Mouse (Mus musculus) limb, embryonic 11.5 days (tissue): ENCODE measurements around the gene Slc12a3. TPM values are rescaled to one million over a fixed set of nuclear protein-coding genes. Genes with fewer than 3 reads are reported as not detected.
"Not testable (repeated sequence)": the region's sequence is repeated elsewhere in the genome, so short reads cannot be mapped to it uniquely, and the experiment has no call there.

Experiments
- ATAC-seq: fragments of 200-750 bp; cut with Nextera tagmentation; 2 replicates; pipeline ENCODE4 v1.8.0; 2017; ENCODE audit warnings: low read depth; ENCODE audit not compliant: insufficient number of reproducible peaks, low FRiP score, low TSS enrichment
- DNase-seq: peaks from one replicate; pipeline ENCODE4 v3.0.0-alpha.2; 2015; ENCODE audit warnings: low spot score
- H3K27ac ChIP-seq: fragments of 300-500 bp; sonication (generic); replicated peaks from 2 replicates; pipeline ENCODE4 v1.5.1; 2014; ENCODE audit warnings: low read depth, mild to moderate bottlenecking, low read length
- H3K27me3 ChIP-seq: fragments of 300-500 bp; sonication (generic); 2 replicates; pipeline ENCODE4 v1.6.1; 2014; ENCODE audit warnings: mild to moderate bottlenecking, low read length, mixed read lengths; ENCODE audit not compliant: control insufficient read depth, insufficient read depth
- H3K36me3 ChIP-seq: fragments of 300-500 bp; sonication (generic); 2 replicates; pipeline ENCODE4 v1.6.1; 2014; ENCODE audit warnings: mild to moderate bottlenecking, low read length, moderate library complexity, mixed read lengths; ENCODE audit not compliant: control insufficient read depth, insufficient read depth
- H3K4me1 ChIP-seq: fragments of 300-500 bp; sonication (generic); 2 replicates; pipeline ENCODE4 v1.6.1; 2014; ENCODE audit warnings: low read length, mixed read lengths; ENCODE audit not compliant: control insufficient read depth, insufficient read depth
- H3K4me2 ChIP-seq: fragments of 300-500 bp; sonication (generic); 2 replicates; pipeline ENCODE4 v1.6.1; 2014; ENCODE audit warnings: low read depth, mild to moderate bottlenecking, moderate library complexity; ENCODE audit not compliant: severe bottlenecking
- H3K4me3 ChIP-seq: fragments of 300-500 bp; sonication (generic); 2 replicates; pipeline ENCODE4 v1.5.1; 2014; ENCODE audit warnings: low read depth, low read length
- H3K9ac ChIP-seq: fragments of 300-500 bp; sonication (generic); 2 replicates; pipeline ENCODE4 v1.6.1; 2014; ENCODE audit warnings: mild to moderate bottlenecking, low read length
- H3K9me3 ChIP-seq: fragments of 300-500 bp; sonication (generic); 2 replicates; pipeline ENCODE4 v1.6.1; 2016; ENCODE audit warnings: low read length; ENCODE audit not compliant: control insufficient read depth
- WGBS: fragments of 180-500 bp; shearing (Covaris S2); extraction: QIAGEN DNeasy Blood & Tissue Kit; methylation state at CpG from one replicate; pipeline ENCODE4 v1.1.7; 2014; 5-methylcytosine and 5-hydroxymethylcytosine counted together
- polyA plus RNA-seq: library from polyadenylated mRNA; unstranded; fragments of >200 nt; fragmentation: Nextera tagmentation; extraction: Ambion mirVana; gene quantifications from 2 replicates; pipeline ENCODE4 v1.2.1, GENCODE M21; 2014

The Slc12a3 gene
- polyA plus RNA-seq, 1 experiment from 2014 or later: not detected

DNA sequence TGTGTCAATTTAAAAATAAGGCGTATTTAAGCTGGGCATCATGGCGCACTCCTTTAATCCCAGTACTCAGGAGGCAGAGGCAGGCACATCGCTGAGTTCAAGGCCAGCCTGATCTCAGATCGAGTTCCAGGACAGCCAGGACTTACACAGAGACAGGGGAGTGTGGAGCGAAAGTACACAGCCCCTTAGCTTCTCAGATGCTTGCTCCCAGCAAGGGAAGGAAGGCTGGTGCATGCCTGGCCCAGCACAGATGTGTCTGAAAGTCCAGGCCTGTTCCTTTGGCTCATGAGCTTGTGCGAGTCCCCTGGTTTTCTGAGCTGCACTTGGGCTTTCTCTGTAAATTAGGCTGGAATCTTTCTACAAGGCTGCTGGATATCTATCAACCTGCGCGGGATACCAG is 61.9 kb downstream of the Slc12a3 start:
- ATAC-seq (no peak), DNase-seq (no peak)
- Histone ChIP-seq H3K27me3 (no peaks in the 10 kb centered on the region), H3K4me2 (no peak overlapping the region), H3K36me3 (peaks cover 23% of the 10 kb centered on the region), H3K9ac (no peak overlapping the region), H3K27ac (no peak overlapping the region), H3K4me1 (no peaks in the 10 kb centered on the region), H3K4me3 (no peak overlapping the region), H3K9me3 (no peaks in the 10 kb centered on the region)
- WGBS: 94% methylated on average over 8 of the region's 8 CpGs

DNA sequence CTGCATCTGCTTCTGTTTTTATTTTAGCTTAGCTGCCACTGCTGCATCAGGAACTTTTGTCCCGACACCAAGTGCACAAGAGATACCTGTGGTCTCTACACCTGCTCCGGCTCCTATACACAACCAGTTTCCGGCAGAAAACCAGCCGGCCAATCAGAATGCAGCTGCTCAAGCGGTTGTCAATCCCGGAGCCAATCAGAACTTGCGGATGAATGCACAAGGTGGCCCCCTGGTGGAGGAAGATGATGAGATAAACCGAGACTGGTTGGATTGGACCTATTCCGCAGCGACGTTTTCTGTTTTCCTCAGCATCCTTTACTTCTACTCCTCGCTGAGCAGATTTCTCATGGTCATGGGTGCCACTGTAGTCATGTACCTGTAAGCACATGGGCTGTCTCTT is 63.1 kb downstream of the Slc12a3 start:
- no peaks in the 10 kb centered on the region for H3K9me3 ChIP-seq
- no peak overlapping the region for H3K9ac ChIP-seq
- ATAC-seq: no peak
- 83% methylated on average over 12 of the region's 12 CpGs for WGBS
- H3K4me3 ChIP-seq: no peak overlapping the region
- H3K27me3 ChIP-seq: no peaks in the 10 kb centered on the region
- peaks cover 23% of the 10 kb centered on the region for H3K36me3 ChIP-seq
- no peak overlapping the region for H3K27ac ChIP-seq
- no peak overlapping the region for H3K4me2 ChIP-seq
- DNase-seq: peak; percentile 48
- no peaks in the 10 kb centered on the region for H3K4me1 ChIP-seq

DNA sequence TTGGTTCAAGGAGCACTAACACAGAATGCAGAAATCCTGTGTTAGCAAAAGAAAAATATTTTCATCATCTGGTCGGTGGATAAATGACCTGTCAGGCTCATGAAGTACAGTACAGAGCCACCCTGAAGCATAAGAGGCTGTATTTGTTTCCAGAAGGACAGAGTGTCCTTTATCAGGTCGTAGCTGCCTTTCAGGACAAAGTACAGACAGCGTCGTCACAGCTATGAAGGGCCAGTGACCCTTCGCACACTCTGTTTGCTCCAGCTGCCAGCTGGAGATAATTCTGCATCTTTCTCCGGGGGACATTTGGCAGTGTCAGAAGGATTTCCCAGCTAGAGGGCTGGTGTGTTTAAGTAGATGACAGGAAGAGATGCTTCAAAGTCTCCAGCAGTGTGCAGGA is 63.6 kb downstream of the Slc12a3 start:
- Histone ChIP-seq H3K27me3 (no peaks in the 10 kb centered on the region), H3K27ac (no peak overlapping the region), H3K36me3 (peaks cover 23% of the 10 kb centered on the region), H3K4me2 (no peak overlapping the region), H3K9ac (no peak overlapping the region), H3K4me1 (no peaks in the 10 kb centered on the region), H3K9me3 (no peaks in the 10 kb centered on the region), H3K4me3 (no peak overlapping the region)
- DNase-seq (no peak), ATAC-seq (no peak)
- WGBS: 88% methylated on average over 6 of the region's 6 CpGs

DNA sequence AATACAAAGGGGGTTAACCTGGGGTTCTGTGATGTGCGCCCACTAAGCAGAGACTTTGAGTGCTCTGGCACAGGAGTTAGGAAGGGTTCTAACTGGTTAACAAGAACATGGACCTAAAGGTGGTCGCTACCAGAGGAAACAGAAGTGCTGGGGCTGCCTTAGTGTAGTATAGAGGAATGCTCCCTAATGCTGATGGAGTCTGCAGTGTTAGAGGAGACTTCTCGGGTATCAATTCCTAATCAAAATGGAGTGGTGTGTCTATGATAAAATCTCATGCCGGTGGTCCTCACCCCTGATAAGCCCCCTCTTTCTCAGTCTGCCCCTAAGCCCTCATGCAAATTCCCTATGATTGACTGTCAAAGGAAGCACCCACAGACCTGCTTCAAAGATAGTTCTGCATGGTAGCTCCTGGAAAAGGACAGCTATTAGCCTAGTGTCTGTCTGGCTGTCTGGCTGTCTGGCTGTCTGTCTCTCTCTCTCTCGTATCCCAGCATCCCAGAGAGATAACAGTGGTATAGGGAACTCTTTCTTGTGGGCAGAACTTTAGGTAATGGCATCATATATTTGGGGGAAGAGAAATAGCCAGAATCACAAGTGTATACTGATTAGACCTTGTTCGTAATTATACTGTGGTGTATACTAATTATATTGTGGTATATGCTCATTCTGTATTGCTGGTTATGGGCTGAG is 67.0 kb downstream of the Slc12a3 start:
- Histone ChIP-seq H3K27me3 (no peaks in the 10 kb centered on the region), H3K9me3 (no peaks in the 10 kb centered on the region), H3K9ac (no peak overlapping the region), H3K36me3 (peaks cover 14% of the 10 kb centered on the region), H3K4me3 (no peak overlapping the region), H3K27ac (no peak overlapping the region), H3K4me2 (no peak overlapping the region), H3K4me1 (no peaks in the 10 kb centered on the region)
- 87% methylated on average over 6 of the region's 6 CpGs for WGBS
- DNase-seq (no peak), ATAC-seq (no peak)

DNA sequence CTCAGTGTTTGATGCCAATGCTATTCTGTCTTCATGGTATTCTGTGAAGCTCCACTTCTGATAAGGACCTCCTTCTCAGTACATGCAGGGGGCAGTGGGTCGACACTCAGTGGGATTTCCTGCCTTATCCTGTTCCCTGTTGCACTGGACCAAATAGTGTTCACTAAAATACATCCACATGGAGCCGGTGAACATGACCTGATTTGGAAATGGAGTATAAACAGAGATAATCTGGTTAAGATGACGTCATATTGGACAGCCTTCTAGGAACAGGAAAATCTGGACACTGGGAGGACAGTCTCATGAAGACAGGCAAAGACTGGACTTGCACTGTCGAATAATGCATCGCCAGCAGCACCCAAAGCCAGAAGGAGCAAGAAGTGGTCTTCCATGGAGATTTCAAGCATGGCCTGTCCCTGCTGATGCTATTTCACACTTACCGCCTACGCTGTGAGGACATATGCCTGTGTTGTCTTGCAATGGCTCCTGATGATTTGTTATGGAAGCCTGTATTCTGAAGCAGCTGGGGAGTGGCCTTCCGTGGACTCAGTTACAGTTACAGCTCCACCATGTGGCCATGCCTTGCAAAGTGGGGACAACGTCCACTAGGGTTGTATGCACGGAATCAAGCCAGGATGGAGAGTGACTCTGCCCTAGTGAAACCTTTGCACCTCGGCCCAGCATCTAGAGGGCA is 68.1 kb downstream of the Slc12a3 start:
- no peaks in the 10 kb centered on the region for H3K27me3 ChIP-seq
- H3K4me3 ChIP-seq: no peak overlapping the region
- H3K27ac ChIP-seq: no peak overlapping the region
- DNase-seq (peak; percentile 61), ATAC-seq (no peak)
- no peaks in the 10 kb centered on the region for H3K4me1 ChIP-seq
- no peak overlapping the region for H3K4me2 ChIP-seq
- peaks cover 6% of the 10 kb centered on the region; the same call in 1 of the 2 replicates for H3K36me3 ChIP-seq
- WGBS: 66% methylated on average over 11 of the region's 11 CpGs
- no peak overlapping the region for H3K9ac ChIP-seq
- no peaks in the 10 kb centered on the region for H3K9me3 ChIP-seq

DNA sequence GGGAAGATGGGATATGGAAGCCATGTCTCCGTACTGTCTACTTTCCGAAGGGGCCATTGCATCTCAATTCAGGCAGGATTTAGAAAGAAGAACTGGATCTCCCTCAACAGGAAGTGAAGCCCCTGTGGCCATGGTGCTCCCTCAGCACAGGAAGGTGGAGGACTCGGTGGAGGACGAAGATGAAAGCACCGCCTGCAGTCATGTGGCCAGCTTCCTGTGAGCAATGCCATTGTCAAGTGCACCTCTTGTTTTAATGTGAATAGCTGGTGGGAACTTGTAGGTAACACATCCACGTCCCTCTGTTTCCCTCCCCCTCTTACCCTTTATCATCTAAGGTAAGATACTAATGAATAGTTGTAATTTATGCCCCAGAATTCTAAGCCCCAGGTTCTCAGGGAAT is 69.6 kb downstream of the Slc12a3 start:
- DNase-seq: no peak
- no peak overlapping the region for H3K9ac ChIP-seq
- peaks cover 3% of the 10 kb centered on the region; the same call in 1 of the 2 replicates for H3K36me3 ChIP-seq
- H3K4me3 ChIP-seq: no peak overlapping the region
- WGBS: 84% methylated on average over 6 of the region's 6 CpGs
- no peak overlapping the region for H3K4me2 ChIP-seq
- ATAC-seq: no peak
- no peaks in the 10 kb centered on the region for H3K9me3 ChIP-seq
- H3K27me3 ChIP-seq: no peaks in the 10 kb centered on the region
- no peak overlapping the region for H3K27ac ChIP-seq
- H3K4me1 ChIP-seq: no peaks in the 10 kb centered on the region

DNA sequence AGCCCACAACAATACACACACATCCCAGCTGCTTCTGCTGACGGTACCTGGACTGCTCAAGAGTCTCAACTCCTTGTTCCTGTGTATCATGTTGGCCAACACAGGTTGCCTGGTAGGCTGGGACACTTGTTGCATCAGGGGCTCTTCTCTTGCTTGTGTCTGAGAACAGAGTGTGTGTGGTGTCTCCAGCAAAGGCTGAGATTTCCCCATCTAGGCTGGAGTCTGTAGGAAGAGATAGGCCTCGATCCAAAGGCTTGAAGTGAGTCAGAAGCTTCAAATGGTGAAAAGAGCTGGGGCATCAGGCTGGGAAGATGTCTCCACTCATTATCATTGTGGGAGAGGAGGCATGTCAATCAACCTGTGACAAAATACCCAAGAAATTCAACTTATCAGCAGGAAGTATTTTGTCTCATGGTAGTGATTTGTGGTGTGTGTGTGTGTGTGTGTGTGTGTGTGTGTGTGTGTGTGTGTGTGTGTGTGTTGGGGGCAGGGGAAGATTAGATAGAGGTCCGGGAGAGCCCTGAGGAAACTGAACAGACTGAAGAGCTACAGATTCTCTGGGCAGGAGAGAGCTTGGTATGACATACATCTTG is 70.5 kb downstream of the Slc12a3 start:
- H3K4me1 ChIP-seq: no peaks in the 10 kb centered on the region
- ATAC-seq (no peak), DNase-seq (no peak)
- H3K9me3 ChIP-seq: no peaks in the 10 kb centered on the region
- H3K36me3 ChIP-seq: peaks cover 3% of the 10 kb centered on the region; the same call in 1 of the 2 replicates
- no peak overlapping the region for H3K4me3 ChIP-seq
- no peak overlapping the region for H3K4me2 ChIP-seq
- no peak overlapping the region for H3K27ac ChIP-seq
- no peaks in the 10 kb centered on the region for H3K27me3 ChIP-seq
- no peak overlapping the region for H3K9ac ChIP-seq
- 82% methylated on average over 3 of the region's 3 CpGs for whole genome bisulfite sequencing

DNA sequence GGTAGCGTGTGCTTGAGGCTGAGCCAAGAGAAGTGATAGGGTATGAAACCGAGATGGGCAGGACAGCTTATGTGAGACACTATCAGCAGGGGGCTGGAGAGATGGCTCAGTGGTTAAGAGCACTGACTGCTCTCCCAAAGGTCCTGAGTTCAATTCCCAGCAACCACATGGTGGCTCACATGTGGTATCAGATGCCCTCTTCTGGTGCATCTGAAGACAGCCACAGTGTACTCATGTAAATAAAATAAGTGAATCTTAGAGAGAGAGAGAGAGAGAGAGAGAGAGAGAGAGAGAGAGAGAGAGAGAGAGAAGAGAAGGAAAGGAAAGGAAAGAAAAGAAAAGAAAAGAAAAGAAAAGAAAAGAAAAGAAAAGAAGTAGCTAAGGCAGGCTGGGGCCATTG is 71.0 kb downstream of the Slc12a3 start:
- not testable (repeated sequence) for H3K27me3 ChIP-seq, H3K9me3 ChIP-seq, ATAC-seq, H3K27ac ChIP-seq, H3K9ac ChIP-seq, DNase-seq, H3K4me2 ChIP-seq, H3K4me3 ChIP-seq, H3K4me1 ChIP-seq, H3K36me3 ChIP-seq
- whole genome bisulfite sequencing: 82% methylated on average over 2 of the region's 2 CpGs
